Mouse (Mus musculus) G1E (cell line): Measurements from ENCODE around the gene Tex21. TPM values are rescaled to one million over a fixed set of nuclear protein-coding genes. Genes with fewer than 3 reads are reported as not detected.

Experiments used
- ATAC-seq: 2 replicates; pipeline ENCODE4 v1.8.0; 2016; ENCODE audit warnings: mild to moderate bottlenecking; ENCODE audit not compliant: insufficient number of reproducible peaks, poor library complexity, low FRiP score, severe bottlenecking; ENCODE audit errors: extremely low read depth
- DNase-seq: peaks from one replicate; pipeline ENCODE4 v3.0.0; 2012; ENCODE audit warnings: low spot score
- H3K27me3 ChIP-seq: 2 replicates; pipeline ENCODE4 v1.6.1; 2012; ENCODE audit warnings: mild to moderate bottlenecking, low read length, inconsistent platforms; ENCODE audit not compliant: insufficient read depth
- H3K36me3 ChIP-seq: replicated peaks from 2 replicates; pipeline ENCODE3; 2012; ENCODE audit warnings: mild to moderate bottlenecking, inconsistent platforms
- H3K4me1 ChIP-seq: 2 replicates; pipeline ENCODE4 v1.6.1; 2012; ENCODE audit warnings: low read depth, low read length, inconsistent platforms, mixed read lengths; ENCODE audit not compliant: insufficient read depth
- H3K4me3 ChIP-seq: 2 replicates; pipeline ENCODE4 v1.5.1; 2012; ENCODE audit warnings: low read depth, mild to moderate bottlenecking, inconsistent platforms, low read length, moderate library complexity, mixed read lengths
- H3K9me3 ChIP-seq: replicated peaks from 2 replicates; pipeline ENCODE4 v1.6.1; 2012; ENCODE audit warnings: inconsistent platforms
- CTCF ChIP-seq: IDR thresholded peaks from 2 replicates; pipeline ENCODE4 v1.5.1; 2012; ENCODE audit warnings: low read depth, low read length, inconsistent platforms, mixed read lengths
- GATA1 ChIP-seq: IDR thresholded peaks from 2 replicates; pipeline ENCODE4 v1.6.1; 2012; ENCODE audit warnings: borderline replicate concordance, low read length, inconsistent platforms, mixed read lengths
- GATA2 ChIP-seq: IDR thresholded peaks from 2 replicates; pipeline ENCODE4 v1.6.1; 2012; ENCODE audit warnings: low read depth, low read length, inconsistent platforms, borderline replicate concordance
- POLR2AphosphoS5 ChIP-seq: IDR thresholded peaks from 2 replicates; pipeline ENCODE4 v1.6.1; 2012; ENCODE audit warnings: low read depth, low read length, inconsistent platforms; ENCODE audit not compliant: insufficient replicate concordance
- TAL1 ChIP-seq: conservative IDR thresholded peaks from 2 replicates; pipeline ENCODE4 v1.6.1; 2012; ENCODE audit warnings: low read depth, low read length, inconsistent platforms, mixed read lengths
- polyA plus RNA-seq: library from polyadenylated mRNA; stranded (reverse); fragments of >175 nt; gene quantifications from 2 replicates; pipeline ENCODE4 v1.2.3, GENCODE M21; 2012
- total RNA-seq, 2 experiments: library from RNA; stranded (forward) in 1 of 2; stranded (reverse) in 1 of 2; fragments of 200-1000 nt in 1 of 2; fragments of >200 nt in 1 of 2; fragmentation: Nextera tagmentation in 1 of 2; gene quantifications; 2 replicates each; pipeline ENCODE4 v1.2.3; 2014 to 2017

Tex21 gene
- total and polyA plus RNA-seq, 3 experiments: 0.26 to 6.8 (median 0.66) TPM

GRCm38 (mm10) chr12:76195912-76196708 lies 50.4 kb downstream of the Tex21 start:
- H3K9me3 ChIP-seq: no peaks in the 10 kb centered on the region
- peaks cover 36% of the 10 kb centered on the region for H3K4me1 ChIP-seq
- peaks cover 8% of the 10 kb centered on the region; the same call in 1 of the 2 replicates for H3K27me3 ChIP-seq
- TF ChIP-seq POLR2AphosphoS5: no peak
- TF ChIP-seq GATA2: no peak
- TF ChIP-seq TAL1: no peak
- no peak for TF ChIP-seq CTCF
- no peak for TF ChIP-seq GATA1
- no peaks in the 10 kb centered on the region for H3K36me3 ChIP-seq
- DNase-seq: peak; percentile 96
- ATAC-seq: peak; percentile 94
- H3K4me3 ChIP-seq: peak overlapping the region; percentile 64; the same call in 1 of the 2 replicates

- H3K4me1 ChIP-seq: peaks cover 31% of the 10 kb centered on the region
- peaks cover 6% of the 10 kb centered on the region for H3K9me3 ChIP-seq
- ATAC-seq (no peak), DNase-seq (no peak)
- TF ChIP-seq GATA1 (no peak), CTCF (no peak), POLR2AphosphoS5 (no peak), TAL1 (no peak), GATA2 (no peak)
- H3K27me3 ChIP-seq: peaks cover 8% of the 10 kb centered on the region; the same call in 1 of the 2 replicates
- no peaks in the 10 kb centered on the region for H3K36me3 ChIP-seq
- no peak overlapping the region for H3K4me3 ChIP-seq
Measured at GRCm38 (mm10) chr12:76194526-76194925, 52.0 kb downstream of the Tex21 start.

- Histone ChIP-seq H3K27me3 (peaks cover 10% of the 10 kb centered on the region), H3K4me3 (no peak overlapping the region), H3K36me3 (no peaks in the 10 kb centered on the region), H3K9me3 (peaks cover 6% of the 10 kb centered on the region), H3K4me1 (peaks cover 19% of the 10 kb centered on the region)
- TF ChIP-seq GATA2 (no peak), CTCF (peak; percentile 34; the same call in 1 of the 2 replicates)
- DNase-seq: peak; percentile 59
- peak; percentile 52; the same call in 1 of the 2 replicates for ATAC-seq
Measured at GRCm38 (mm10) chr12:76190940-76191339, 55.6 kb downstream of the Tex21 start.

- DNase-seq (no peak), ATAC-seq (no peak)
- H3K4me3 ChIP-seq: no peak overlapping the region
- H3K9me3 ChIP-seq: peaks cover 6% of the 10 kb centered on the region
- H3K4me1 ChIP-seq: peaks cover 8% of the 10 kb centered on the region
- TF ChIP-seq GATA2 (no peak), TAL1 (no peak), GATA1 (no peak), POLR2AphosphoS5 (no peak), CTCF (no peak)
- H3K36me3 ChIP-seq: no peaks in the 10 kb centered on the region
- peaks cover 14% of the 10 kb centered on the region for H3K27me3 ChIP-seq
Measured at GRCm38 (mm10) chr12:76187849-76188248, 58.7 kb downstream of the Tex21 start.

- no peak for ATAC-seq
Measured at GRCm38 (mm10) chr12:76186473-76186872, 60.1 kb downstream of the Tex21 start.

GRCm38 (mm10) chr12:76185167-76185816 lies 61.3 kb downstream of the Tex21 start:
- TF ChIP-seq GATA2 (no peak), TAL1 (no peak), POLR2AphosphoS5 (no peak)
- H3K36me3 ChIP-seq: no peaks in the 10 kb centered on the region
- H3K27me3 ChIP-seq: peaks cover 27% of the 10 kb centered on the region
- H3K4me3 ChIP-seq: no peak overlapping the region
- peaks cover 11% of the 10 kb centered on the region; the same call in 1 of the 2 replicates for H3K4me1 ChIP-seq
- H3K9me3 ChIP-seq: peaks cover 6% of the 10 kb centered on the region
- no peak for ATAC-seq
- DNase-seq: no peak

More at GRCm38 (mm10) chr12:76186473-76186872, 60.1 kb downstream of the Tex21 start:
- TF ChIP-seq GATA2: no peak
- TF ChIP-seq CTCF: no peak
- no peak for TF ChIP-seq POLR2AphosphoS5
- TF ChIP-seq GATA1: no peak
- no peak for TF ChIP-seq TAL1
- Histone ChIP-seq H3K36me3 (no peaks in the 10 kb centered on the region), H3K4me1 (peaks cover 8% of the 10 kb centered on the region; the same call in 1 of the 2 replicates), H3K27me3 (peaks cover 24% of the 10 kb centered on the region), H3K9me3 (peaks cover 6% of the 10 kb centered on the region), H3K4me3 (no peak overlapping the region)
- no peak for DNase-seq
